Mouse (Mus musculus): Measurements from ENCODE around the gene Tbcd.

DNA sequence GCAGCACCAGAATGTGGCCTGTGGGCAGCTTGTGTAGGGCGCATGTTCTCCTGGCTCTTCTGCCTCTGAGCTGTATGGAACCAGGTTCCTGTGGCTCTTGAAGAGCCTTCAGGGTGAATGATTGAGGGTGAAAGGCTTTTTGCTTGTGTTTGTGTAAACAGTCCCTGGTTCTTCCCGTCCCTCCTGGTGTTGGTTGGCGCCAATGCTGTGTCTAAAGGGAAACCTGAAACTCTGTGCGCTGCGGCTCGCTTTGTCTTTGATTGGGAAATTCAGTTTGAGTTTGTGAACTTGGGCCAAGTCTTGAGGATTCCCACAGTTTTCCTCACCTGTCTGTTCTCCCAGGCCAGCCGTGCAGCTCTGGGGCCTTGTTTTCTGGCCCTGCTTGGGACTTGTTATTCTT, 72.4 kb downstream of the Tbcd start:
- TF ChIP-seq POLR2A (IDR thresholded peaks at IDR 0.05; ENCODE audit: borderline replicate concordance, insufficient read depth, low read length) (no peak), CTCF (IDR thresholded peaks at IDR 0.05; ENCODE audit: borderline replicate concordance, insufficient read depth, low read depth, low read length) (no peak)

Measured in cerebellum, adult 2 months (tissue).